Comparison of ENCODE assay signal across 26 mouse cellular contexts in genomic region chr5:81790710-81791109, GRCm38 (mm10).
"Had no signal": no experiment of that assay in that cellular context is flagged by ENCODE, and none has a peak within 500 bp of the region (broad histone marks: within the 10 kb centered on the region; RNA-seq: fewer than 3 reads in every experiment).

No protein-coding gene starts in this region.

- H3K4me3 ChIP-seq: embryonic facial prominence, embryonic 10.5 days; embryonic facial prominence, embryonic 12.5 days; embryonic facial prominence, embryonic 13.5 days; embryonic facial prominence, embryonic 15.5 days; erythroblast, embryonic 14.5 days; forebrain, embryonic 10.5 days; forebrain, embryonic 12.5 days; forebrain, embryonic 13.5 days; forebrain, embryonic 15.5 days; gastrocnemius, adult 2 months; heart, adult 2 months; heart, embryonic 10.5 days had no signal

- ATAC-seq: forebrain, embryonic 13.5 days; forebrain, embryonic 14.5 days; forebrain, embryonic 15.5 days; forebrain, embryonic 16.5 days; forebrain, postnatal 0 days had no signal

- DNase-seq: cerebellum, postnatal 10 days; cerebellum, postnatal 14 days; cerebellum, postnatal 25 days; cerebellum, postnatal 36 days; embryo, embryonic 11 days; forebrain, postnatal 0 days; gastrocnemius, adult 2 months; gastrocnemius, postnatal 10 days; gastrocnemius, postnatal 14 days; gastrocnemius, postnatal 25 days; gastrocnemius, postnatal 36 days; heart, adult 11 months; heart, adult 18-20 months; heart, adult 2 months had no signal

- H3K4me2 ChIP-seq: embryonic facial prominence, embryonic 12.5 days; embryonic facial prominence, embryonic 13.5 days; embryonic facial prominence, embryonic 15.5 days; forebrain, embryonic 12.5 days; forebrain, embryonic 13.5 days; forebrain, embryonic 15.5 days had no signal

- H3K27ac ChIP-seq: embryonic facial prominence, embryonic 10.5 days; embryonic facial prominence, embryonic 12.5 days; embryonic facial prominence, embryonic 13.5 days; embryonic facial prominence, embryonic 15.5 days; forebrain, embryonic 10.5 days; forebrain, embryonic 12.5 days; forebrain, embryonic 13.5 days; forebrain, embryonic 15.5 days; gastrocnemius, adult 2 months; heart, adult 2 months; heart, embryonic 10.5 days had no signal

- H3K27me3 ChIP-seq: embryonic facial prominence, embryonic 12.5 days; embryonic facial prominence, embryonic 13.5 days; embryonic facial prominence, embryonic 15.5 days; forebrain, embryonic 12.5 days; forebrain, embryonic 13.5 days; forebrain, embryonic 15.5 days had no signal

- H3K9ac ChIP-seq: embryonic facial prominence, embryonic 12.5 days; embryonic facial prominence, embryonic 13.5 days; embryonic facial prominence, embryonic 15.5 days; forebrain, embryonic 12.5 days; forebrain, embryonic 13.5 days; forebrain, embryonic 15.5 days; forebrain, postnatal 0 days had no signal

- H3K4me1 ChIP-seq: embryonic facial prominence, embryonic 10.5 days; embryonic facial prominence, embryonic 12.5 days; embryonic facial prominence, embryonic 13.5 days; embryonic facial prominence, embryonic 15.5 days; forebrain, embryonic 13.5 days; forebrain, embryonic 15.5 days; heart, embryonic 10.5 days had no signal

- H3K9me3 ChIP-seq: embryonic facial prominence, embryonic 12.5 days; embryonic facial prominence, embryonic 13.5 days; embryonic facial prominence, embryonic 15.5 days; forebrain, embryonic 12.5 days; forebrain, embryonic 13.5 days; forebrain, embryonic 15.5 days; heart, embryonic 10.5 days had no signal
